Mouse (Mus musculus) erythroblast, embryonic 14.5 days (primary cell): ENCODE measurements around the gene Tmem50a.

ENCODE experiments used
- GATA1 ChIP-seq: IDR thresholded peaks from 2 replicates; pipeline ENCODE4 v1.6.1; 2012; ENCODE audit warnings: low read length, inconsistent platforms, mixed read lengths
- TAL1 ChIP-seq: IDR thresholded peaks from 3 replicates; pipeline ENCODE4 v1.6.1; 2012; ENCODE audit warnings: low read length, inconsistent platforms, mixed read lengths

DNA sequence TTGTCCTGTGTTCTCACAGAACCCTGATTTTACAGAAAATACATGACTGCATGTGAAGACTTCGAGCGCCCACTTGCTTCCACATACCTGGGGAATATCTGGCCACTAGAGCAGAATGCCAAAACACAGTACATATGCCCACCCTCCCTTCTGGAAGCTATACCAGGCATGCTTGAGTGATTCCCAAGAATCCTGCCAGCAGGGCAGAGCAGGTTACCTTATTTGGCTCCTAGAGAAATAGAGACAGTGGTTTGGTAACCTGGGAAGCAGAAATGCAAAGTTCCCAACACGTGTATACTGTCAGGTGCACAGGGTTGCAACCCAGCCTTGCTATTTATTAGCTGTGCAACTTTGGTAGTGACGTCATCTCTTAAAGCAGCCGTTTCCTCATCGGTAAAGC lies 52.9 kb downstream of the Tmem50a start:
- TF ChIP-seq GATA1 (no peak), TAL1 (no peak)
